22 mouse cellular contexts compared by ENCODE assay signal in genomic region chr13:69260485-69260884, GRCm38 (mm10).
DNase-seq lines count a peak whose midpoint lies in the region; ATAC-seq and TF ChIP-seq lines count a peak whose summit lies in the region.
"Had no signal": no experiment of that assay in that cellular context is flagged by ENCODE, and none has a peak within 500 bp of the region (broad histone marks: within the 10 kb centered on the region; RNA-seq: fewer than 3 reads in every experiment).

No protein-coding gene starts in this region.

- WGBS in neural tube, embryonic 11.5 days, result 55% methylated on average over 5 of the region's 5 CpGs
- 18% methylated on average over 5 of the region's 5 CpGs for WGBS in forebrain, postnatal 0 days
- WGBS in midbrain, embryonic 13.5 days, result 53% methylated on average over 5 of the region's 5 CpGs
- WGBS in neural tube, embryonic 15.5 days, result 30% methylated on average over 5 of the region's 5 CpGs
- WGBS in kidney, embryonic 16.5 days, result 85% methylated on average over 5 of the region's 5 CpGs

- no peak overlapping the region for H3K27ac ChIP-seq in neural tube, embryonic 11.5 days (ENCODE audit: low read depth, low read length)
- H3K27ac ChIP-seq in forebrain, postnatal 0 days (ENCODE audit: low read depth, low read length), result no peak overlapping the region
- no peak overlapping the region for H3K27ac ChIP-seq in midbrain, embryonic 13.5 days
- H3K27ac ChIP-seq in neural tube, embryonic 15.5 days (replicated peaks), result 0 out of 2 replicates have a peak overlapping the region, but pooled peaks have one; percentile 11
- H3K27ac ChIP-seq in kidney, embryonic 16.5 days (ENCODE audit: low read length), result no peak overlapping the region
- H3K27ac ChIP-seq: heart, adult 2 months; heart, embryonic 15.5 days; liver, embryonic 12.5 days had no signal

- ATAC-seq in neural tube, embryonic 11.5 days (ENCODE audit: insufficient read depth, low FRiP score, low TSS enrichment), result peak; percentile 78
- peak; percentile 47; the same call in 1 of the 2 replicates for ATAC-seq in forebrain, postnatal 0 days
- 0 out of 2 replicates have a peak, but pooled peaks have one; percentile 24 for ATAC-seq in midbrain, embryonic 13.5 days
- ATAC-seq in neural tube, embryonic 15.5 days (ENCODE audit: low FRiP score), result peak; percentile 60; the same call in 1 of the 2 replicates
- ATAC-seq in kidney, embryonic 16.5 days (ENCODE audit: low FRiP score, low TSS enrichment), result no peak
- ATAC-seq: intestine, embryonic 16.5 days; liver, embryonic 12.5 days had no signal

- no peak overlapping the region for H3K9ac ChIP-seq in neural tube, embryonic 11.5 days (ENCODE audit: low read length)
- no peak overlapping the region for H3K9ac ChIP-seq in forebrain, postnatal 0 days
- H3K9ac ChIP-seq in midbrain, embryonic 13.5 days (replicated peaks), result no peak overlapping the region
- no peak overlapping the region for H3K9ac ChIP-seq in neural tube, embryonic 15.5 days (replicated peaks)
- H3K9ac ChIP-seq in kidney, embryonic 16.5 days (replicated peaks; ENCODE audit: low read length), result no peak overlapping the region
- H3K9ac ChIP-seq: heart, embryonic 15.5 days; liver, embryonic 12.5 days had no signal

- H3K27me3 ChIP-seq in neural tube, embryonic 11.5 days (ENCODE audit: control insufficient read depth, insufficient read depth, low read length), result no peaks in the 10 kb centered on the region
- no peaks in the 10 kb centered on the region for H3K27me3 ChIP-seq in forebrain, postnatal 0 days (ENCODE audit: insufficient read depth, low read length)
- H3K27me3 ChIP-seq in midbrain, embryonic 13.5 days, result no peaks in the 10 kb centered on the region
- no peaks in the 10 kb centered on the region for H3K27me3 ChIP-seq in neural tube, embryonic 15.5 days (replicated peaks)
- H3K27me3 ChIP-seq in kidney, embryonic 16.5 days (ENCODE audit: insufficient read depth, low read length), result no peaks in the 10 kb centered on the region
- H3K27me3 ChIP-seq: heart, embryonic 15.5 days; liver, embryonic 12.5 days; megakaryocyte, embryonic 14.5 days had no signal

- no peak for TF ChIP-seq CTCF in forebrain, postnatal 0 days (IDR thresholded peaks at IDR 0.05; ENCODE audit: low read depth)

- H3K9me3 ChIP-seq in neural tube, embryonic 11.5 days (ENCODE audit: control insufficient read depth, low read length), result no peaks in the 10 kb centered on the region
- H3K9me3 ChIP-seq in forebrain, postnatal 0 days (ENCODE audit: low read length), result no peaks in the 10 kb centered on the region
- H3K9me3 ChIP-seq in midbrain, embryonic 13.5 days, result peaks cover 3% of the 10 kb centered on the region
- H3K9me3 ChIP-seq in neural tube, embryonic 15.5 days (replicated peaks), result no peaks in the 10 kb centered on the region
- peaks cover 4% of the 10 kb centered on the region for H3K9me3 ChIP-seq in kidney, embryonic 16.5 days (ENCODE audit: low read length)
- H3K9me3 ChIP-seq: heart, embryonic 15.5 days had no signal

- H3K4me3 ChIP-seq in neural tube, embryonic 11.5 days (ENCODE audit: low read depth, low read length), result no peak overlapping the region
- H3K4me3 ChIP-seq in forebrain, postnatal 0 days (ENCODE audit: low read depth, low read length), result no peak overlapping the region
- no peak overlapping the region for H3K4me3 ChIP-seq in midbrain, embryonic 13.5 days (replicated peaks)
- no peak overlapping the region for H3K4me3 ChIP-seq in neural tube, embryonic 15.5 days (replicated peaks)
- no peak overlapping the region for H3K4me3 ChIP-seq in kidney, embryonic 16.5 days (ENCODE audit: low read length)
- H3K4me3 ChIP-seq: erythroblast, embryonic 14.5 days; heart, adult 2 months; heart, embryonic 15.5 days; liver, embryonic 12.5 days; megakaryocyte, embryonic 14.5 days had no signal

- H3K4me2 ChIP-seq in neural tube, embryonic 11.5 days (ENCODE audit: low read depth), result no peak overlapping the region
- H3K4me2 ChIP-seq in forebrain, postnatal 0 days (ENCODE audit: low read depth), result no peak overlapping the region
- no peak overlapping the region for H3K4me2 ChIP-seq in midbrain, embryonic 13.5 days (replicated peaks)
- no peak overlapping the region for H3K4me2 ChIP-seq in neural tube, embryonic 15.5 days
- H3K4me2 ChIP-seq in kidney, embryonic 16.5 days (replicated peaks; ENCODE audit: low read depth, low read length), result no peak overlapping the region
- H3K4me2 ChIP-seq: heart, embryonic 15.5 days; liver, embryonic 12.5 days had no signal

- H3K36me3 ChIP-seq in neural tube, embryonic 11.5 days (ENCODE audit: control insufficient read depth, insufficient read depth, low read length), result no peaks in the 10 kb centered on the region
- H3K36me3 ChIP-seq in forebrain, postnatal 0 days (ENCODE audit: insufficient read depth), result no peaks in the 10 kb centered on the region
- no peaks in the 10 kb centered on the region for H3K36me3 ChIP-seq in midbrain, embryonic 13.5 days
- H3K36me3 ChIP-seq in neural tube, embryonic 15.5 days, result no peaks in the 10 kb centered on the region
- no peaks in the 10 kb centered on the region for H3K36me3 ChIP-seq in kidney, embryonic 16.5 days (ENCODE audit: insufficient read depth, low read length)
- H3K36me3 ChIP-seq: heart, embryonic 15.5 days; liver, embryonic 12.5 days had no signal

- H3K4me1 ChIP-seq in neural tube, embryonic 11.5 days (ENCODE audit: control insufficient read depth, insufficient read depth, low read length), result no peaks in the 10 kb centered on the region
- H3K4me1 ChIP-seq in forebrain, postnatal 0 days (ENCODE audit: insufficient read depth), result no peaks in the 10 kb centered on the region
- no peaks in the 10 kb centered on the region for H3K4me1 ChIP-seq in midbrain, embryonic 13.5 days (replicated peaks)
- peaks cover 11% of the 10 kb centered on the region for H3K4me1 ChIP-seq in neural tube, embryonic 15.5 days
- no peaks in the 10 kb centered on the region for H3K4me1 ChIP-seq in kidney, embryonic 16.5 days (ENCODE audit: insufficient read depth, low read length)
- H3K4me1 ChIP-seq: heart, embryonic 15.5 days; liver, embryonic 12.5 days; megakaryocyte, embryonic 14.5 days had no signal

- DNase-seq in neural tube, embryonic 11.5 days (ENCODE audit: low spot score), result no peak
- no peak for DNase-seq in neural tube, embryonic 10.5 days (ENCODE audit: extremely low spot score, low spot score)
- DNase-seq in forebrain, postnatal 0 days, result no peak
- no peak for DNase-seq in kidney, postnatal 10 days
- no peak for DNase-seq in right cerebral cortex, adult 18-20 months
- DNase-seq: adrenal gland, adult 2 months; cerebellum, adult 9-10 months; gastrocnemius, postnatal 25 days; heart, adult 2 months; heart, postnatal 4 days; kidney, postnatal 25 days; lung, adult 2 months; right cerebral cortex, postnatal 25 days; thymus, postnatal 4 days had no signal
